Mouse (Mus musculus): ENCODE results near the gene Gm27179. TPM values are rescaled to one million over a fixed set of nuclear protein-coding genes. Genes with fewer than 3 reads are reported as not detected.

Gene Gm27179
- not detected for polyA plus RNA-seq (2017; shearing (Covaris generic))

DNA sequence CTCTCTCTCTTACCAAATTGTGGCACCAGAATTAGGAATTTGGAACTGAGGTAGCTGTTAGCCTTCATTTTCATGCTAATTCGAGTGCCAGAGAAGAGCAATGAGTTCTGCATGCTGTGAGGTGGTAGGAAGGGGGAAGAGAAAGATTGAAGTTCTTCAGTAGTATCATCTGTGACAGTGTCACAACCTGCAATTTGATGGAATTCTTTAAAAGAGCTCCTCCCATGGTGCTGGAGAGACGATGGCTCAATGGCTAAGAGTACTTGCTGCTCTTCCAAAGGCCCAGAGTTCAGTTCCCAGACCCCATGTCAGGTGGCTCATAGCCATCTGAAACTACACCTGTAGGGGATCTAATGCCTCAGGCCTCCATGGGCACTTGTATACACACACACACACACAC, at the start of gene Gm27179:
Gm27179 (minus strand) TSS at position 101 of the 400 bp plus-strand sequence.

DNA sequence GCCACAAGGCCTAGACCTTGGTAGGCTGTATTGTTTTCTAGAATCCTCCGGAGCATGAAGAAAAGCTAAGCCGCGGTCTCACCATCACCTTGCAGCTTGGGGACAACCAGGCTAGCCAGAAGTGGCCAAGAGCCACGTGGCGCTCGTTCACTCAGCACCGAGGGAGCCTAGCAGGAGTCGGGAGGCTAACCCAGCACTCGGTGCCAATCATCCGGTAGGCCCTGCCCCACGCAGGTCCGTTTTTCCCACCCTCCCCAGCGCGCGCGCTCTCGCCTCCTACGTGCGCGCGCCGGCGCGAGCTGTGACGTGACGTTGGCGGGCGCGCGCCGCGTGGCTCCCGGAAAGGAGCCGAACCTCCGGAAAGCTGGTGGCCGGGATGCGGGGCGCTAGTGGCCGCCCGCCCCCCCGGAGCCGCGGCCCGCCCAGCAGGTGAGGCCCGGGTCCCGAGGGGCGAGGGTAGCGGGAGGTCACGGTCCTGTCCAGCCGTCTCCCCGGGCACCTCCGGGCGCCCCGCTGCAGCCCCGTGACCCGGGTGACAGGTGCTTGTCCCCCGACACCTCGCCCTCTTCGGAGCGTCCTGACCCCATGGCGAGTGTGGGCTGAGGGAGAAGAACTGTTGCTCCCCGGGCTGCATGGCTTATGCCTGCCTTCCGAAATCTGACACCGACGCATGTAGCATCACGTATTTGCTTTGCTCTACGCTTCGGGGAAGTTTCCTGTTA, 42.9 kb upstream of the Gm27179 start, which contains the start of gene Entpd4b:
Entpd4b (plus strand) TSS at position 315 of the 722 bp plus-strand sequence.

DNA sequence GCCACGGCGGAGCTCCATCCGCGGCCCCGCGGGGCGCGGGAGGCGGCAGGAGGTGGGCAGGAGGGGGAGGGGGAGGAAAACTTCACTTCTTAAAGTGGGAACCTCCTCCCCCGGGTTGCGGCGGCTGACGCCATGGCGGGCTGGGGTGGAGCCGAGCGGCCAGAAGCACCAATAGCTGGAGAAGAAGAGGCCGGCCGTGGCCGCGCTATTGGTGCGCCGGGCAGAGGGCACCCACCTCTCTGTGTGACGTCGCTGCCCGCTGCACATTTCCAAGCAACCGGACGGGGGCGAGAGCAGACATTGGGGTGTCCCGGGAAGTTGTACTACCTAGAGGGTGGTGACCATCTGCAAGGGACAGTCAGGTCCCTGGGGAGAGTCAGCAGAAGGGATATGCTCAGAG, 9.2 kb downstream of the Gm27179 start, which contains the start of gene Gm16867:
Gm16867 (minus strand) TSS at position 189 of the 400 bp plus-strand sequence.

Other genes with a start within 250 kb of the Gm27179 start
- 0.43 TPM for gene Synb, start 218.2 kb downstream of the Gm27179 start, polyA plus RNA-seq (2017; shearing (Covaris generic))
- gene Gm16867, start 9.2 kb downstream of the Gm27179 start, polyA plus RNA-seq (2017; shearing (Covaris generic)) = not detected
- 15.8 TPM for gene Entpd4b, start 42.9 kb upstream of the Gm27179 start, polyA plus RNA-seq (2017; shearing (Covaris generic))

All from effector memory CD4-positive, alpha-beta T cell, adult 7 months (primary cell).